Mouse (Mus musculus): ENCODE results near the gene Sdhb.

GRCm38 (mm10) chr4:141012558-141012957, 51.6 kb downstream of the Sdhb start:
- TF ChIP-seq POLR2A (IDR thresholded peaks at IDR 0.05; ENCODE audit: borderline replicate concordance, control insufficient read depth, low read depth, low read length) (no peak), CTCF (IDR thresholded peaks at IDR 0.05; ENCODE audit: control insufficient read depth, insufficient read depth, low read length) (no peak)
